Mouse (Mus musculus) liver, embryonic 12.5 days (tissue): ENCODE measurements around the gene Mfsd13b. TPM values are rescaled to one million over a fixed set of nuclear protein-coding genes. Genes with fewer than 3 reads are reported as not detected.
"Not testable (repeated sequence)": the region's sequence is repeated elsewhere in the genome, so short reads cannot be mapped to it uniquely, and the experiment has no call there.

Source experiments
- ATAC-seq: fragments of 200-750 bp; cut with Nextera tagmentation; 2 replicates; pipeline ENCODE4 v1.8.0; 2017; ENCODE audit warnings: moderate number of reproducible peaks, mild to moderate bottlenecking, moderate library complexity
- H3K27ac ChIP-seq: fragments of 300-500 bp; sonication (generic); 2 replicates; pipeline ENCODE4 v1.5.1; 2016; ENCODE audit warnings: mild to moderate bottlenecking
- H3K27me3 ChIP-seq: fragments of 300-500 bp; sonication (generic); replicated peaks from 2 replicates; pipeline ENCODE4 v1.6.1; 2016; ENCODE audit warnings: mild to moderate bottlenecking, moderate library complexity
- H3K36me3 ChIP-seq: fragments of 300-500 bp; sonication (generic); 2 replicates; pipeline ENCODE4 v1.6.1; 2016; ENCODE audit warnings: mild to moderate bottlenecking, moderate library complexity
- H3K4me1 ChIP-seq: fragments of 300-500 bp; sonication (generic); 2 replicates; pipeline ENCODE4 v1.6.1; 2016
- H3K4me2 ChIP-seq: fragments of 300-500 bp; sonication (generic); 2 replicates; pipeline ENCODE4 v1.6.1; 2016; ENCODE audit warnings: mild to moderate bottlenecking, moderate library complexity
- H3K4me3 ChIP-seq: fragments of 300-500 bp; sonication (generic); 2 replicates; pipeline ENCODE4 v1.5.1; 2016; ENCODE audit warnings: mild to moderate bottlenecking, moderate library complexity
- H3K9ac ChIP-seq: fragments of 300-500 bp; sonication (generic); 2 replicates; pipeline ENCODE4 v1.6.1; 2016; ENCODE audit warnings: mild to moderate bottlenecking, moderate library complexity
- H3K9me3 ChIP-seq: fragments of 300-500 bp; sonication (generic); replicated peaks from 2 replicates; pipeline ENCODE4 v1.6.1; 2016; ENCODE audit warnings: mild to moderate bottlenecking, moderate library complexity
- WGBS: fragments of 180-500 bp; shearing (Covaris S2); methylation state at CpG from one replicate; pipeline ENCODE4 v1.1.7; 2016; ENCODE audit not compliant: insufficient replicate concordance; 5-methylcytosine and 5-hydroxymethylcytosine counted together
- polyA plus RNA-seq: library from polyadenylated mRNA; unstranded; fragments of >200 nt; fragmentation: Nextera tagmentation; extraction: Ambion mirVana; gene quantifications from 2 replicates; pipeline ENCODE4 v1.2.1, GENCODE M21; 2016

Mfsd13b gene
- 0.18 TPM in 1 of 2 replicates, not detected in the other for polyA plus RNA-seq

DNA sequence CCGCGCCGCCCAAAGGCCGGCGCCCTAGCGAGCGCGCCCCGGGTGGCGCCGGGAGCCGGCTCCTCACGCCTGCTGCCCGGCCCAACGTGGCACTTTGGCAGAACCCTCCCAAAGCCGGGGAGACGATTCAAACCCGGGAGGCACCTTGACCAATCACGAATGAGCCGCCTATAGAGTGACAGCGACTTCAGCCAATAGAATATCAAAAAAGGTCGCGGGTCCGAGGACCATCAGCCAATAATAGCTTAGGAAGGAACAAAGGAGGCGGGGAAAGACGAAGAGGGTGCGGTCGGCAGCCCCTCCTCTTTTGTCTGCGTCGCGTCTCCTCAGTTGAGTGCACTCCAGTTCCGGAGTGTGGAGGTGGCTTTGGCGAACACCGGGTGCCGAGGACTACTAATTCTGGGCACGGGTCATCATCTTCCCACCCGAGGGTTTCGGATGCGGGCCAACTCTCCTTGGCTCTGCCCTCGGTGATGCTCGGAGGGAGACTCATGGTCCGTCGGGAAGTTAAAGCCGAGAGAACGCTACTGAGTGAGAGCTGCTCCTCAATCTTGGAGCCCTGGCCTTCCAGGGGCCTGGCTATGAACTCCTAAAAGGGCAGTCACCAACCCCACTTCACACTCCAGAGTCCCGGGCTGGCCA, at the start of gene Mfsd13b, which contains the start of gene Cdr2:
Mfsd13b (plus strand) TSS at position 310 of the 642 bp plus-strand sequence.
Cdr2 (minus strand) TSS at position 113 of the 642 bp plus-strand sequence.
- peaks cover 13% of the 10 kb centered on the region; the same call in 1 of the 2 replicates for H3K27me3 ChIP-seq
- peak; percentile 88 for ATAC-seq
- H3K36me3 ChIP-seq: peaks cover 8% of the 10 kb centered on the region; the same call in 1 of the 2 replicates
- H3K4me1 ChIP-seq: peaks cover 37% of the 10 kb centered on the region
- H3K9me3 ChIP-seq: no peaks in the 10 kb centered on the region
- H3K4me2 ChIP-seq: peak within 1 kb of the TSS; percentile 93
- H3K4me3 ChIP-seq: peak within 1 kb of the TSS; percentile 95
- WGBS: under 1% methylated on average over 46 of the region's 46 CpGs
- H3K9ac ChIP-seq: peak within 1 kb of the TSS; percentile 98
- peak within 1 kb of the TSS; percentile 98 for H3K27ac ChIP-seq

DNA sequence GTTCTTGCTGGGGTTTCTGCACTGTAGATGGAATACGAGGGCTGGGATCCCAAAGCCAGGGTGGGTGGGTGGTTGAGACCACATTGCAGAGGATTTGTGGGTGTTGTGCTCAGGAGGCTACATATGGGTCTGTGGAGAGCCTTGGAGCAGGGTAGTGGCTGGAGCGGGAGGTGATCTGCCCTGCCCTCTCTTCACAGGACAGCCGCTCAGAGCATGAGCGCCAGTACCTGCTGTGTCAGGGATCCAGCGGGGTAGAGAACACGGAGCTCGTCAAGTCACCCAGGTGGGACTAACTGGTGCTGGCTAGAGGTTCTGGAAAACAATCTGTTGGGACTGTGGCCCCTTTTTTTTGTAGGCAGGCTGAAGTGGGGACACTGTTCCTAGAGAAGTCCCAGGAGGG, 49.2 kb upstream of the Mfsd13b start:
- ATAC-seq: peak; percentile 26; the same call in 1 of the 2 replicates
- Histone ChIP-seq H3K36me3 (peaks cover 98% of the 10 kb centered on the region), H3K4me2 (0 out of 2 replicates have a peak overlapping the region, but pooled peaks have one; percentile 3), H3K27ac (peak overlapping the region; percentile 54), H3K9ac (peak overlapping the region; percentile 15), H3K27me3 (no peaks in the 10 kb centered on the region), H3K4me1 (peaks cover 20% of the 10 kb centered on the region), H3K4me3 (no peak overlapping the region), H3K9me3 (no peaks in the 10 kb centered on the region)
- 83% methylated on average over 7 of the region's 7 CpGs for WGBS

DNA sequence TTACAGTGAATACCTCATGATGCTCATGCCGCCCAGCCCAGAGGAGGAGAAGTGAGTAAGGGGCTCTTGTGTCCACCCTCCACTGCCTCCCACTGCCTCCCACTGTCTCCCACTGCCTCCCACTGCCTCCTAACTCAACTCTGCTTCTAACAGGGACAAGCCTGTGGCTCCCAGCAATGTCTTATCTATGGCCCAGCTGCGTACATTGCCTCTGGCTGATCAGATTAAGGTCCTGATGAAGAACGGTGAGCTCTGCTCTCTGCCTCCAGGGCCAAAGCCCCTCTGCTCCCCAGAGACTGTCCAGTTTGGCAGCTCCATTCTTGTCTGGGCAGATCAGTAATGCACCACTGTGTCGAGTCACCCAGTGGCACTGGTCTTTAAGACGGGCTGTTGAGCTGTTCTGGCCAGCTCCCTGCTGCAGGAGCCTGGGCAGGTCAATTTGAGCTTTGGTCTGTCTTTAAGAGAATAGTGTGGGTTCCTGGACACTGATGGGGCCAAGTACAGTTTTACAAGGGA, 48.6 kb upstream of the Mfsd13b start:
- Histone ChIP-seq H3K27me3 (no peaks in the 10 kb centered on the region), H3K9me3 (no peaks in the 10 kb centered on the region), H3K4me3 (no peak overlapping the region), H3K27ac (peak overlapping the region; percentile 54; the same call in 1 of the 2 replicates), H3K4me2 (0 out of 2 replicates have a peak overlapping the region, but pooled peaks have one; percentile 3), H3K36me3 (peaks cover 98% of the 10 kb centered on the region), H3K9ac (peak overlapping the region; percentile 15), H3K4me1 (peaks cover 20% of the 10 kb centered on the region)
- peak; percentile 76 for ATAC-seq
- 49% methylated on average over 5 of the region's 5 CpGs for WGBS

DNA sequence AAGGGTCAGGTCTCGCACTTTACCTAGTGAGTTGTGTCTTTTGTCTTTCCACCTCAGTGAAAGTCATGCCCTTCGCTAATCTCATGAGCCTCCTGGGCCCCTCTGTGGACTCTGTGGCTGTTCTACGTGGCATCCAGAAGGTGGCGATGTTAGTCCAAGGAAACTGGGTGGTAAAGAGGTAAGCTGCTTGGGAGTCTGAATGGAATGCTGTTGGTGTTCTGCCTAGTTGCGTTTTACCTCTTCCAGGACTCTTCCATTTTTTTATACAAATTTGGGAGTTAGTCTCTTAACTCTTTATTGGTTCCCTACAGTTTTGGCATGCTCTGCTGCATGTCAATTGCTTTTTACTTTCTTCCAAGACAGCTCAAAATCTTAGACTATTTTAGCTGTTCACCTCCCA, 47.6 kb upstream of the Mfsd13b start:
- H3K27me3 ChIP-seq: no peaks in the 10 kb centered on the region
- H3K9ac ChIP-seq: no peak overlapping the region
- H3K27ac ChIP-seq: no peak overlapping the region
- H3K9me3 ChIP-seq: no peaks in the 10 kb centered on the region
- no peak overlapping the region for H3K4me3 ChIP-seq
- 45% methylated on average over 5 of the region's 5 CpGs for WGBS
- H3K4me2 ChIP-seq: no peak overlapping the region
- H3K4me1 ChIP-seq: peaks cover 20% of the 10 kb centered on the region
- peaks cover 98% of the 10 kb centered on the region for H3K36me3 ChIP-seq
- ATAC-seq: peak; percentile 54; the same call in 1 of the 2 replicates

DNA sequence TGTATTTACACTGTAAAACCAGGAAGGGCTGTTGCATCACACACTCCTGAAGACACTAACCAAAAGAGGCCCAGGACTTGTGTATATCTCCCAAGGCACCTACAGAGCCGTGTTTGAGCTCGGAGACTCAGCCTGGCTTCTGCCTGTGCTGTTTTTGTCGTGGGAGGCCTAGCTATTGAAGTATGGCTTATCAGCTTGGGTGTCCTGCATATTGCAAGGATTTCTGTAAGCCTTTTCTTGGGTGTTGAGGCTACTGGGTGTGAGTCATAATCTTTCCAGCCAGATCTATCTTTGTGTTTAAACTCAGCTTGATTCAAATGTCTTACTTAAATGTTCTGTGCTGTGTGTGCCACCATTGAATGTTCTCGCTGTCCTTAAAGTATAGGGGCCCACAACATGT, 45.8 kb upstream of the Mfsd13b start:
- no peak overlapping the region for H3K4me2 ChIP-seq
- no peak overlapping the region for H3K4me3 ChIP-seq
- H3K9ac ChIP-seq: no peak overlapping the region
- no peak for ATAC-seq
- peaks cover 20% of the 10 kb centered on the region for H3K4me1 ChIP-seq
- H3K36me3 ChIP-seq: peaks cover 99% of the 10 kb centered on the region
- no peaks in the 10 kb centered on the region for H3K9me3 ChIP-seq
- H3K27ac ChIP-seq: no peak overlapping the region
- 80% methylated on average over 4 of the region's 4 CpGs for WGBS
- no peaks in the 10 kb centered on the region for H3K27me3 ChIP-seq

DNA sequence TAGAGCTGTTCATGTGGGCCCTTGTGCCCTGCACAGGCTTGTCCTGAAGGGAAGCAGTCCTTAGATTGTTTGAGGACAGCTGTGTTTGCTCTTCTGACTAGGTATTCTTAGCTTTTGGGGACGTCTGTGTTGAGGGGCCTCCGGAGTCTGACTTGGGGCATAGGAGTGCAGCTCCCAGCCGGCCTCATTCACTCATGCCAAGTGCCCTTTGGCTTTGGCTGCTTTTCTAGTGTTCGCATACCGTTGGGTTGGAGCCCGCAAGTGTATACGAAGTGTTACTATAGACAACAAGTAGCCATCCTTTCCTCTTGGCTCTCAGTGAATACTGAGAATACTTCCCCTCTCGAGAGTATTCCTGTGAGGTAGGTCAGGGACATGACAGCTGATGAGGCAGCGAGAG, 44.1 kb upstream of the Mfsd13b start:
- H3K27ac ChIP-seq: no peak overlapping the region
- no peak for ATAC-seq
- H3K4me1 ChIP-seq: peaks cover 14% of the 10 kb centered on the region
- WGBS: 84% methylated on average over 9 of the region's 9 CpGs
- H3K4me2 ChIP-seq: no peak overlapping the region
- peaks cover 99% of the 10 kb centered on the region for H3K36me3 ChIP-seq
- no peak overlapping the region for H3K9ac ChIP-seq
- no peaks in the 10 kb centered on the region for H3K9me3 ChIP-seq
- no peaks in the 10 kb centered on the region for H3K27me3 ChIP-seq
- no peak overlapping the region for H3K4me3 ChIP-seq

DNA sequence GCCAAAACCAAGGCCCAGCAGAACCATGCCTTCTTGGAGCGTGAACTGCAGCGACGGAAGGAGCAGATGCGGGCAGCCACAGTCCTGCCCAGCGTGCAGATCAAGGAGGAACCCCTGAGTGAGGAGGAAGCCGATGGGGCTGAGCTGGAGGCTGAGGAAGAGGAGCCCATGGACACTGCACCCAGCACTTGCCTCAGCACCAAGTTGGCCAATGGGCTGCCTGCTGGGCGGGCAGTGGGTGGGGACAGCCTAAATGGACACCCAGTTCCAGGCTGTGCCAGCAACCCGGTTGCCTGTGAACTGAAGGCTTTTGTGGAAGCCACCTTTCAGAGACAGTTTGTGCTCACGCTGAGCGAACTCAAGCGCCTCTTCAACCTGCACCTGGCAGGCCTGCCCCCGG, 42.0 kb upstream of the Mfsd13b start:
- Histone ChIP-seq H3K36me3 (peaks cover 97% of the 10 kb centered on the region), H3K9ac (no peak overlapping the region), H3K4me1 (no peaks in the 10 kb centered on the region), H3K4me2 (no peak overlapping the region), H3K4me3 (no peak overlapping the region), H3K27ac (no peak overlapping the region), H3K27me3 (no peaks in the 10 kb centered on the region), H3K9me3 (no peaks in the 10 kb centered on the region)
- peak; percentile 28; the same call in 1 of the 2 replicates for ATAC-seq
- 92% methylated on average over 12 of the region's 12 CpGs for WGBS

DNA sequence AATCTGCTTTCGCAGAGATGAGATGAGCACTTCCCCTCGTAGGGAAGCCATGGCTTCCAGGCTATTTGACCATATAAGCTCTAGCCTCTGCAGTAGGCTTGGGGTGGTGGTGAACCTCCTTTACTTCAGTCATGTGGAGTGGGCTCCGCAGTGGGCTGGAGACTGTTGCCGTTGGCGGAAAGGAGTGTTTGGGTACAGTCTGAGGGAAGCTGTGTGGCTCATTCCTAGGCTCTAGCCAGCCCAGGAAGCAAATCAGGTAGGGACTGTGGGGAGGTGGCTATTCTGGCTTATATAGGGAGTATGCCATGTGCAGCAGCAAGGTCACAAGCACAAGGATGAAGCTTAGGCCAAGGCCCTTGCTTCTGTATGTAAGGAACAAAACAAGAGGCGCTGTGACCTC, 41.1 kb upstream of the Mfsd13b start:
- Histone ChIP-seq H3K4me1 (no peaks in the 10 kb centered on the region), H3K9ac (no peak overlapping the region), H3K36me3 (peaks cover 97% of the 10 kb centered on the region), H3K27me3 (no peaks in the 10 kb centered on the region), H3K4me2 (no peak overlapping the region), H3K4me3 (no peak overlapping the region), H3K9me3 (no peaks in the 10 kb centered on the region), H3K27ac (no peak overlapping the region)
- no peak for ATAC-seq
- WGBS: 87% methylated on average over 6 of the region's 6 CpGs

DNA sequence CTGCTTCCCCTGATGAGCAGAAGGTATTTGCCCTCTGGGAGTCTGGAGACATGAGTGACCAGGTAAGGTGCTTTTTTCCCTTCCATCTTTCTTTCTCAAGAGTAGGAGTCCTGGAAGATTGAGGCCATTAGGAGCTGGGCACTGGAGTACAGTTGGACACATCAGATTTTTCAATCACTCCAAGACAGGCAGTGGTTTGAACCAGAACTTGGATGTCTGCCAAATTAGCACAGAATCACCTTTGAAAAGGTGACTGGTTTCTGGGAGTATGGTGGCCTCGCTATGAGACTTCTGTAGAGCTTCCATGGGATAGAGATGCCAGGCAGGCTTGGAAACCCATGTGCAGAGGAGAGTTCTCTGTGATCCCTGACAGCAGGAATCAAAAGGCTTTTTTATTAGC, 39.8 kb upstream of the Mfsd13b start:
- Histone ChIP-seq H3K27ac (no peak overlapping the region), H3K4me2 (no peak overlapping the region), H3K4me1 (no peaks in the 10 kb centered on the region), H3K9ac (no peak overlapping the region), H3K9me3 (no peaks in the 10 kb centered on the region), H3K4me3 (no peak overlapping the region), H3K27me3 (no peaks in the 10 kb centered on the region), H3K36me3 (peaks cover 91% of the 10 kb centered on the region)
- WGBS: 78% methylated on average over 1 of the region's 1 CpGs
- no peak for ATAC-seq

DNA sequence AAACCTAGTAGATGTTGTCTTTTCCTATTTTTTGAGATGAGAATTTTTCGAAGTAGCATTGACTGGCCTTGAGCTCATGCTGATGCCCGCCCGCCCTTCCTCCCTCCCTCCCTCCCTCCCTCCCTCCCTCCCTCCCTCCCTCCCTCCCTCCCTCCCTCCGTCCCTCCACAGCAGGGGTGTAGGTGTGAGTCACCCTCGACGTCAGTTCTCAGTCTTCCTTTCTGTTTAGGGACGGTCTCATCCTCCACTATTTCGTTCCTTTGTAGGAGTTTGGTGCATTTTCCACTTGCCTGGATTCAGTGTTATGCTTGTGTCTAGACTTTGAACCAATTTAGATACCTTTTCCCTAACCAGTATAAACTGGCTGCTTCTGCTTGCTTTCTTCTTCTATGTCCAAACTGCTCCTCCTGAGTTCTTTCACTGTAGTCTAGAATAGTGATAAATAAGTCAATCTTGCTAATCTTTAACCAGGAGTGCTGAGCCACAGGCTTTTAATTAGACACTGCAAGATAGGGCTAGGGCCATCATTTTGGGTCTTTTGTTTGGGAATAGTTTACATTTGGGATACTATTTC, 38.3 kb upstream of the Mfsd13b start:
- no peak overlapping the region for H3K27ac ChIP-seq
- no peak overlapping the region for H3K4me3 ChIP-seq
- no peak for ATAC-seq
- 67% methylated on average over 8 of the region's 8 CpGs for WGBS
- H3K36me3 ChIP-seq: peaks cover 89% of the 10 kb centered on the region
- H3K9ac ChIP-seq: no peak overlapping the region
- no peak overlapping the region for H3K4me2 ChIP-seq
- no peaks in the 10 kb centered on the region for H3K9me3 ChIP-seq
- H3K27me3 ChIP-seq: no peaks in the 10 kb centered on the region
- H3K4me1 ChIP-seq: no peaks in the 10 kb centered on the region

DNA sequence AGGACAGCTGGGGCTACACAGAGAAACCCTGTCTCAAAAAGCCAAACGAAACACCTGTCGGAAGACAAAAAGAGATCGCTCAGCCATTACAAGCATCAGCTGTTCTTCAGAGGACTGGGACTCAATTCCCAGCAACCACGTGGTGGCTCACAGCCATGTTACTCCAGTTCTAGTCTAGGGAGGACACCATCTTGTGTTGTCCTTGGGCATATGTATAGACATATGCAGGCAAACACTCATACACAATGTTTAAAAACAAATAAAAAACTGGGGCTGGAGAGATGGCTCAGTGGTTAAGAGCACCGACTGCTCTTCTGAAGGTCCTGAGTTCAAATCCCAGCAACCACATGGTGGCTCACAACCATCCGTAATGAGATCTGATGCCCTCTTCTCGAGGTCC, 28.7 kb upstream of the Mfsd13b start:
- not testable (repeated sequence) for H3K9ac ChIP-seq, H3K4me1 ChIP-seq, H3K4me2 ChIP-seq, H3K27me3 ChIP-seq, ATAC-seq, H3K9me3 ChIP-seq, H3K27ac ChIP-seq, H3K4me3 ChIP-seq
- peaks cover 72% of the 10 kb centered on the region for H3K36me3 ChIP-seq
- WGBS: 84% methylated on average over 7 of the region's 7 CpGs

DNA sequence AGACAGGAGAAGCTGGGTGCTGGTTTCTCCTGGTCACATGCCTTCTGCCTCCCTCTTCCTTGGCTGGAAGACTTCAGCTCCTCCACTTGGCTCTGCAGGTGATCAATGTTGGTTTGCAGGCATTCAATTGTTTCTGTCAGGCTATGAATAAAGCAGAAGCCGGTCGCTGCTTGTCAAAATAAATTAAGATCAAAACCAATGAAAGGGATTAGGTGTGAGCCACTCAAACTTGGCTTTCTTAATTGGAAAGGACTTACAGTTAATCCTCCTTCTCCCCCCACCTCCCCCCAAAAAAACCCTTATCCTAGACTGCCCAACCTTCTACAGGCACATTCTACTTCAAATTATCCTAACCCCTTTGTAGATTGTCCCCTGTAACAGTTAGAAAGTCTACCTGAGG, 22.2 kb upstream of the Mfsd13b start:
- ATAC-seq: no peak
- WGBS: 90% methylated on average over 2 of the region's 2 CpGs

More for the DNA sequence above, 22.2 kb upstream of the Mfsd13b start:
- Histone ChIP-seq H3K4me1 (peaks cover 6% of the 10 kb centered on the region; the same call in 1 of the 2 replicates), H3K27me3 (no peaks in the 10 kb centered on the region), H3K27ac (no peak overlapping the region), H3K9ac (no peak overlapping the region), H3K4me3 (no peak overlapping the region), H3K9me3 (no peaks in the 10 kb centered on the region), H3K4me2 (no peak overlapping the region), H3K36me3 (peaks cover 87% of the 10 kb centered on the region)
